Mouse (Mus musculus) kidney, postnatal 10 days (tissue): Measurements from ENCODE around the gene Tns4.

ENCODE experiments used
- DNase-seq: peaks from one replicate; pipeline ENCODE4 v3.0.0; 2021; ENCODE audit warnings: mixed read lengths

Gene Tns4

DNA sequence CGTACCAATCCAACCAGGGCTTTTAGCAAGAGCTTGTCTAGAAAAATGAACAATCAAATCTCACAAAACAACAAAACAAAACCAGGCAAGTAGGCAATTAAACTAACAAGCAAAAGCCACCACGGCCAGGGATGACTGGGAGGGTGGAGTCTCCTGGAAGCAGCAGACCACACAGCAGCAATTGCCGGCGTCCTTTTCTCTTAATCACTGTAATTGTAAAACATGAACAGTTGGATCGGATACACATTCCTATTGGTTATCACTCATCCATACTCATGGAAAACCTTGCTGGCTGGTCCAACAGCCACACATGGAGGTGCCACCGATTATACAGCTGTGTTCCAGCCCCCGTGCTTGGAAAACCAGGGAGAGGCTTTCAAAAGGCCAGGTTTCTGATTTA, 28.8 kb upstream of the Tns4 start:
- no peak for DNase-seq

DNA sequence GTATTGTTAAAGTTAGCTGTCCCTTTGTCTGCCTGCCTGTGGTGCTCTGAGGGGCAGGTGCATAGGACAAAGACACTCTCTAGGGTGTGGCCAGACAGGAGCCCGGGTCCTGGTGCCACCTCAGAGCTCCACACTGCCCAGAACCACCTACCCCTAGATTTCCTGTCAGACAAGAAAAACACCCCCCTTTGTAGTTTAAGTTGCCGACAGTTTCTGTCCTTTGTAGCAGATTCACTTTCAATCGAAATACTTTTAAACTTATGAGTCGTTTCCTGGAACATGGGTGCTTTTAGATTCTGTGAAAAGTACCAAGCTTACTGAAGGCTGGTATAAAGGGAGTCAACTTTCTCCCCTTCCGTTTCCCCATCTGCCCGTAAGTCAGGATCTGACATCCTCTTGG, 26.8 kb upstream of the Tns4 start:
- DNase-seq, result no peak

DNA sequence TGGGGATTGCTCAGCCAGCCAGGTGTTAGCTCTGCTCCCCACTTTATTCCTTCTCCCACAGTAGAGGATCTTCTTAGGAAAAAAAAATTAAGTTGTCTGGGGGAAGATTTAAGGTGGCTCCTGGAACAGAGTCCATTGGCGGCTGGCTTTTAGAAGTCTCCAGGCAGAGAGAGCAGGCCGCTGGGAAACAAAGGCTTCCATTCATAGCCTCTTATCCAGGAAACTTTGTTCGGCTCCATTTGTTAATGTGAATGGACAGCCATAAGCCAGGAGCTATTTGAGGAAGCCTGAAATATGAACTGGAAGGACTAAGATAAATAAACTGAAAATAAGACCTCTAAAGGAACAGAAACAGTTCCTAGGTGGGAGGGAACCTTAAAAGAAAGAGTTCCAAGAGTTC, 24.0 kb upstream of the Tns4 start:
- DNase-seq, result no peak

DNA sequence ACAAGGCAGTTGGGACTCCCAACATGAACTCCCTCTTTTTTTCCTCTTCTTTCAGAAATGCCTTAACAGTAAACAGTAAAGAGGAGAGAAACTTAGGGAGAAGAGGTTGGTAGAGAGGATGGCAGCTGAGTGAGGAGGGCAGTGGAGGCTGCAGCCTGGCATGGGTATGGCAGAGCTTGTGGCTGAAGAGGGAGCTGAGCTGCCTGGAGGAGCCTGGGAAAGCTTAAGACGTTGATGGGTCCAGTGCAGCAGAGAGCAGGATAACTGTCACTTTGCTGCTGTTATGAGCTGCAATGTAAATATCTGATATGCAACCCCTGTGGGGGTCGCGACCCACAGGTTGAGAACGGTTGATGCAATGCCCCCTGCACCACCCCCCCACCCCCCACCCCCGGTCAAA, 23.6 kb upstream of the Tns4 start:
- DNase-seq, result no peak

DNA sequence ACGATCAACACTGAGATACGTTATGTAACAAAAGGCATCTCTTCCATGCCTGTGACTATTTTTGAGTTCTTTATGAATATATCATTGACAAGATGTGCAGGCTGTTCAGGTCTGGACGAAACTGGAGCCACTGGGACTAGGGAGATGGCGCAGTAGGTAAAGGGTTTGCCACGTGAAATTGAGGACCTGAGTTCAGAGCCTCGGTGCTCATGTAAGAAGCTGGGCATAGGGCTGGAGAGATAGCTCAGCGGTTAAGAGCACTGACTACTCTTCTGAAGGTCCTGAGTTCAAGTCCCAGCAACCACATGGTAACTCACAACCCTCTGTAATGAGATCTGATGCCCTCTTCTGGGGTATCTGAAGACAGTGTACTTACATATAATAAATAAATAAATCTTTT, 22.5 kb upstream of the Tns4 start:
- DNase-seq, result no peak

DNA sequence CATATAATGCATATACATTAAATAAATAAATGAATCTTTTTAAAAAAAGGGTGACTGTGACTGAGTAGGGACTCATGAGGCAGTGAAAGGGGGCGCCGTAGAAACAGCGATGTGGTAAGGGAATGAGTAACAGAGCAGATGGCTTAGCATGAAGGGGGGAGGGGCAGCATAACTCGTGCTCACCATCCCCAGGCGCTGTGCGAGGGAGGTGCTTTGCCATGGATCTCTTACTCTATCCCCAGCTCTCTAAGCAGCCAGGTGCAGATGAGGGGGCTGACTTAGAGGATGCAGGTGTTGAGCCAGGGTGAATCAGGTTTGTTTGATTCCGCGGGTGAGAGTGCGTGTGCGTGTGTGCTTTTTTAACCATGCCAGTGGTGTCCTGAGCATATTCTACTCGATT, 22.0 kb upstream of the Tns4 start:
- DNase-seq, result no peak

DNA sequence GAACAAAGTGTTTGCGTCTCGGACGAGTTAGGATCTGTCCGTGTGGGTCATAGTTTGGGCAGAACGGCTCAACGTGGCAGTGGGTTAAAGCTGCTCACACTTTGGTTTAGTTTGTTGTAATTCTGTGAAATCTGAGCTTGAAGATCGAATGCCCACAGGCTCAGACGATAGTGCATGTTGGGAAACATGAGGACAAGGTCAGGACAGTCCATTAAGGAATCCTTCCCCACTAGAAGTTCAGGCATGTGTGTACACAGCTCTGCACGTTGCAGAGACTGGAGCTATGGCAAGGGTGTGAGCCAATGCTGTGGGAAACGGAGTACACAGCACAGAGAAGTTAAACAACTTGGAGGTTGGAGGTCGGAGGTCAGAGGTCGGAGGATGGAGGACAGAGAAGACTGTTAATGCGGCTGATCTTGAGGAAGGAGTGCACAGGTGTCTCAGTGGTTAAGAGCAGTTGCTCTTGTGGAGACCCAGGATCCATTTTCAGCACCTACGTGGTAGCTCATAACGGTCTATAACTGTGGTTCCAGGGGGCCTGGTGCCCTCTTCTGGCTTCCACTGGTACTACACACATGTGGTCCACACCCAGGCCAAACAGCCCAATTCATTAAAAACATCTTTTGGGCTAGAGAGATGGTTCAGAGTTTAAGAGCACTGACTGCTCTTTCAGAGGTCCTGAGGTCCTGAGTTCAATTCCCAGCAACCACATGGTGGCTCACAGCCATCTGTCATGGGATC, 21.4 kb upstream of the Tns4 start:
- DNase-seq, result no peak

DNA sequence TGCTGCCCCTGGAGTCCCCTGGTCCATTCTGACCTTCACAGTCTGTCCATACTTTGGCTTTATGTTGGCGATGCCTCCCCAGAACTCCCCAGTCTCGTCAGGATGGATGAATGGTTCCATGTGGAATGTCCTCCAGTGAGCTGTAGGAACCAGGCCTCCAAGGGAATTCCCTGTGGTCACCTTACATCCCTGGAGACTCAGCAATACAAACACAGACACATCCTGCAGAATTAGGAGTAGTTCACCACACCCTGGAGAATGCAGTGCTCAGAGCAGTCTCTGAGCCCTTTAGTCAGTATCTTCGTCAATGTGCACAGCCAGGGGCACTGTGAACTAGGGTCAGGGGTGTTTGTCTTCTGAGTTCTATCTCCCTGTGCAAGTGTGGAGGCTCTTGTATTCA, 19.2 kb upstream of the Tns4 start:
- no peak for DNase-seq

DNA sequence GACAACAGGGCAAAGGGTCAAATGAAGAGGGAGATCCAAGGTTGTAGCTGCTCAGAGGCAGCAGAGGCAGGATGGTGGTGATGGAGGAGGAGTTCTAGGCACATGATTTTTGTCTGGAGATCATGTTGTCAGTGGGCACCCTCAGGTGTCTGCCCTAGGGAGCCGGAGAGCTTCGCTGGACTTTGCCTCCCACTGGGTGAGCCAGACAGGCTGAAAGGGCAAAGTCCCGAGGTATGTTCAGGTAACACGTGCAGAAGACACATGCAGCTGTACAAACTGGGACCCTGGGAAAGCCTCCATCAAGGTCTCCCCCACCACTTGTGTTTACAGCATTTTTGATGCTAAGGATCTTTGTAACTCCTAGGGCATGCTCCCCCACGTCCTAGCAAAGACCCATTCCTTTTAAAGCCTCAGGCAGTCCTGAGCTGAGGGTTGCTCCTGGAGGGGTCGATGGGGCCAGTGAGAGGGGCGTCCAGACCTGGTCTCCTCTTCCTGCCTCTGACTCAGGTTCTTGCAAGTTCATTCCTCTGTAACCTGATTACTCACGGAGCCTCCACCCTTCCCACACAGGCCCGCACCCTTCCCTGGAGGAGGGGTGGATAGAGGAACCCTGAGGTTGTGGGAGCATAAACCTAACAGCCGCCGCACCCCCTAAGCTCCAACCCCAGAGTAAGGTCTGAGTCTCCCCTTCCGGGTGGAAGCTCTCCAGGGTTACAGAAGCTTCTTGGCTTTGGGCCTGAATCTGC, 17.0 kb upstream of the Tns4 start:
- DNase-seq, result no peak

DNA sequence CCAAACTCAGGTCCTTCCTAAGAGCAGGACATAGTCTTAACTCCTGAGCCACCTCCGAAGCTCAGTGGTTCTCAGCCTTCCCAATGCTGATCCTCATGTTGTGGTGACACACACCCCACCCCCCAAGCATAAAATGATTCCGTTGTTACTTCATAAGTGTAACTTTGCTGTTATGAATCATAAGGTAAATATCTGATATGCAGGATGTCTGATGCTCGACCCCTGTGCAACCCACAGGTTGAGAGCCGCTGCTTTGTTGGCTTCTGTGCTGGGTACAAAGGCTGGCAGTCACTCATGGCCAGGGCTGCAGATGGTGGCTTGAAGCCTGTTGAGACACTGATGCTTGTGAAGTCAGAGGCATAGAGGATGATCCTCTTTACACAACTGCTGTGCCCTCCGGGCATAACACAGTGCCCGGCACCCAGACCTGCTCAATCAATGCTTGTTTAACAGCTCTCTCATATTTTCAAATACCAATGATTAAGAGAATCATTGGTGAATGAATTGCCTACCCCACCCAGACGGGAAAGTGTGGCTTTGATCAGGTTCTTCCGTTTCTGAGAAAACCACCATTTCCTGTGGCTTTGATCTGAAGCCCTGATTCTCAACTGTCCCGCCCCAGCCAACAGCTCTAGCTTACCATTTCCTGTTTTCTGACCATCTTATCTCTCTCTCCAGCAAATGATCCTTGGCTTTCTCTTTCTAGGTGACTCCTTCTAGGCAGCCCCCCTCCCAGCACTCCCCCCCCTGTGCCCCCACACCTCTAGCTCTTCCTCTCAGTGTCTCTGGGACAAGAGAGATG, 15.7 kb upstream of the Tns4 start:
- DNase-seq, result no peak

DNA sequence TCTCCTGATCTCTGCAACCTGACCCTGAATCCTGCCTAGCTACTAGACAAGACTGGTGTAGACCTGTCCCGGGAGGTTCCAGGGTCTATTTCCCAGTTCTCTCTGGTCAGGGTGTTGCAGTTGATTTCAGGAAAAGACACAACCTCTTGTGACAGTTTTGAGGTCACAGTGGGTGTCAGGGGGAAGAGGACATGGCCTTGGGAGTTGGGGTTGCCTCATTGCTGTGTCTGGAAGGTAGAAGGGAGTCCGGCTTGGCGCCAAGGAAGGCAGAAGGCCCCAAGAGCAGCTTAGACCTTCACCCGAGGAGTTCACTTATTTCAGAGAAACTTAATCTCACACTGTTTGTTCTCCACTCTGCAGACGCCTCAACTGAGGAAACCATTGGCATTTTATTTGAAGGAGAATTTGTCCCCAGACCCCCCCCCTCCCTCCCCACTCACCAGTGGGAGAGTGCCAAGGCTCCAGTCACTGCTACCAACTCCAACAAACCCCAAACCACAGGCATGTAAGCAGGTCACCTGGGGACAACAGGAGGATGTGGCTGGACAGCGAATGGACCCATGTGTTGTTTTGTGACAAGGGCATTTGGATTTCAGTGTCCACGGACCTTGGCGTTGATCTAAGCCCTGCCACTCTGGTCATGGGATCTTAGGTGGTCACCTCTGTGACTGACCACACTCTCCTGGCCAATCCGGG, 13.6 kb upstream of the Tns4 start:
- no peak for DNase-seq

DNA sequence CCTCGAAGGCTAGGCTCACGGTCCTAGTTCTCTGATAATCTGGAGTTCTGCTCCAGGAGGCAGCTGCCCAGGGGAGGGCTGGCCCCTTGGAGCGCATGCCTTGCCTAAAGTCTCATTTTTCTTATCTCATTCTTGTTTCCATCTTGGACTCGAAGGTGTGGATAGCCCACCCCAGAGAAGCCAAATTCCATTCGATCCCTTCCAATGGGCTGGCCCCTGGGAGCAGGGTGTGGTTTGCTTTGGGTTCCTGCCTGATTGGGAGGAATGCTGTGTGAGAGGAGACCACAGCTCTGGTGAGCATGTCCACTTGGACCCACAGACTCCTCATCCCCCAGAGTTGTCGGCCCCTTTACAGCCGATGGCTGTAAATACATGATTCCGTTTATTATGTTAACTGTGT, 12.6 kb upstream of the Tns4 start:
- no peak for DNase-seq

DNA sequence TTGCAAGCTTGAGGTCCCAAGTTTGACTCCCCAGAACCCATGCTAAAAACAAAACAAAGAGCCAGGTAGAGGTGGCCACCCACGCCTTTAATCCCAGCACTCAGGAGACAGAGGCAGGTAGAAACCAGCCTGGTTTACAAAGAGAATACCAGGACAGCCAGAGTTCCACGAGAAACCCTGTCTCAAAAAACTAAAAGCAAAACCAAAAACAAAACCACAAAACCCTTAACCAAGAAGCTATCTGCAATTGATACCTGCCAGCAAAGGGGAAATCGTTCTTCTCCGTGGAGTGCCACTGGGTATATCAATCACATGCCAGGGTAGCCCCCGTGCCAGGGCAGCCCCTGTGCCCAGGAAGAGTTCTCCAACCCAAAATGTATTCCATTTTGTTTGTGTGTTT, 11.1 kb upstream of the Tns4 start:
- no peak for DNase-seq

DNA sequence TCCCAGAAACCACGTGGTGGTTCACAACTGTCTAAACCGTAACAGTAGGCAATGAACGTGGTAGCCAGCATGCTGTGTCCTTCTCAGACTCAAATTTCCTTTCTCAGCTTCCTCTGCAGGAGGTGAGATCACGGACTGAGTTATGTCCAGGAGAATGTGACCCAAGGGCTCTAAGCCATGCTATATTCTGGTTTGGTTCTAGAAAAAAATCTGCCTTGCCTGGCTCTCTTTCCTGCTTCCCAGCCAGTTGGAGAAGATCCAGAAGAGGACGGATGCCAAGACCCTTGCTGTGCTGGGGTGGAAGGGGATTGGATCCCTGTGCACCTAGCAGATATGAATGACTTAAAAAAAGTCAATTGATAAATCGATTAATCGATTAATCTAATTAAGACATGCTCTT, 10.4 kb upstream of the Tns4 start:
- DNase-seq, result peak; percentile 67

DNA sequence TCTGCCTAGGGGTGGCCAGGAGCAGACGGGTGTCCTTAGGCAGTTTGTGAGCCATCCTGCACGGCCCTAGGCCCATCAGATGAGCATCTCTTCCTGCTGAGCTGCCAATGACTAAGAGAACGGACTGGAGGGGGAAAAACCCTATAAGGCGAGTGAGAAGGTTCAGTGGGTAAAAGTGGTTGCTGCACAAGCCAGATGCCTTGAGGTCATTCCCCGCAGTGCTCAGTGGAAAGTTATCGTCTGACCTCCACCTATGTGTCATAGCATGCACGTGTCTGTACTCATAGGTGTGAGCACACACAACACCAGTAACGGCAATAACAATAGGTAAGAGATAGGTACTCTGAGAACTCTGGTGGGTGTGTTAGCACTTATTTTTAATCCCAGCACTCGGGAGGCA, 9.8 kb upstream of the Tns4 start:
- no peak for DNase-seq

DNA sequence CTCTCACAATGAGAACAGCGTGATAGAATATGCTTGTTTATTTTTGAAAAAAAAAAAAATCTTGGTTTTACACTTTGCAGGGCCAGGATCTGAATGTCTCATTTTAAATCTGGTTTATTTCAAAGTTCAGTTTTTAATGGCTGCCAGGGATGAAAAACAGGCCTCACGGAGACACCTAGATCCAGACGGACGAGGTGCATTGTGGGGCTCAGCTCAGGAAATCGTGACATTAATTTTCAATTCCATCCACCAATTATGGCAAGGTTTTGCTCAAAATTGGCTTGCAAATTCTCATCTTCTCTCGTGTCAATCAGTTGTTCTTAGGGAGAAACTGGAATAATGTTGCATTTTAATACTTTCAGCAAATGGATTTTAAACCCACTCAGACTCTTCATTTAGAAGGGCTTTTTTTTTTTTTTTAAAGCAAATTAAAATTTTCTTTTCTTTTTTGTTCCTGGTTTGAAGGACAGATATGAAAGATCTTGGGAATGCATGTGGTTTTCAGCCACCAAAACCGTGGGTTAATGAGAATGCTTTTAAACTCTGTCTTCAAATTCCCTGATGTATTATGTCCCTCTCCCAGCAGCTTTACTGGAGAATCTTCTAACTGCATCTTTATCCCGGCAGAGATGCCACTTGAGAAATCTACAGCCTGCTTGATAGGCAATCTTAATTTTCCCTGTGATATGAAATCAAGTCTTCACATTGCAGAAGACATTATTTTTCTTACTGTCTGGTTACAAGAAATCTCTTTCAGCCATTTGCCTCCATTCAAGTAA, 8.1 kb upstream of the Tns4 start:
- DNase-seq, result no peak

DNA sequence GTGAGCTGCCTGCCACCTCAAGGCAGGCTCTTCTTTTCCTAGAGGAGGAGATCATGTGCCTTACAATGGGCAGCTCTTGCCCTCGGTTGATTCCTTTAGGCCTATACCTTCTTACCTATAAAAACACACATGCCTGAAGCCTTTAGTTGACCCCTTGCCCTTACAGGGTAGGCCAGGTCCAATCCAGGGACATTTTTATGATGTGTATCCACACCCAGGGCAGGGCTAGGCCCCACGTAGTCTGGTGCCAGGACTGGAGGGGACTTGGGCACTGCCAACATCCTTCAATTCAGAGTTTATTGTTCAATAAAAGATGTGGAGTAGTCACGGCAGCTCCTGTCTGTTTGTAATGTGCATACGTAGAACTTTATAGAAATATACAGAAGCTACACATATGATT, 7.3 kb upstream of the Tns4 start:
- no peak for DNase-seq

DNA sequence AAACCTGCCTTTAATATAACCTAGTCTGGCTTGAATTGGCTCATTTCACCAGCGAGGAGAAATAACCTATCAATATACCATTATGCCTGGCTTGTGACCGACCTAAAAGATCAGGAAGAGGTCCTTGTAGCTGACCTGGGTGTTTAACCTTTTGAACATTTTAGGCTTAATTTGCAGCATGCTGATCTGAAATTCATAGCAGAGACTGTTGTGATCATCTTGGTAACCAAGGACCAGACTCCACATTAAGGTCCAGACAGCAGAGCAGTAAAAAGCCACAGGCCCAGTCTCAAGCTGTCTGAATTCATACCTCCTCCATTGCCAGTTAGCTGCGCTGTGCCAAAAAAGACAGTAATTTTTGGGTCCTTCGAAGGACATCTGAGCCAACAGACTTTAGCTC, 6.7 kb upstream of the Tns4 start:
- DNase-seq, result no peak

DNA sequence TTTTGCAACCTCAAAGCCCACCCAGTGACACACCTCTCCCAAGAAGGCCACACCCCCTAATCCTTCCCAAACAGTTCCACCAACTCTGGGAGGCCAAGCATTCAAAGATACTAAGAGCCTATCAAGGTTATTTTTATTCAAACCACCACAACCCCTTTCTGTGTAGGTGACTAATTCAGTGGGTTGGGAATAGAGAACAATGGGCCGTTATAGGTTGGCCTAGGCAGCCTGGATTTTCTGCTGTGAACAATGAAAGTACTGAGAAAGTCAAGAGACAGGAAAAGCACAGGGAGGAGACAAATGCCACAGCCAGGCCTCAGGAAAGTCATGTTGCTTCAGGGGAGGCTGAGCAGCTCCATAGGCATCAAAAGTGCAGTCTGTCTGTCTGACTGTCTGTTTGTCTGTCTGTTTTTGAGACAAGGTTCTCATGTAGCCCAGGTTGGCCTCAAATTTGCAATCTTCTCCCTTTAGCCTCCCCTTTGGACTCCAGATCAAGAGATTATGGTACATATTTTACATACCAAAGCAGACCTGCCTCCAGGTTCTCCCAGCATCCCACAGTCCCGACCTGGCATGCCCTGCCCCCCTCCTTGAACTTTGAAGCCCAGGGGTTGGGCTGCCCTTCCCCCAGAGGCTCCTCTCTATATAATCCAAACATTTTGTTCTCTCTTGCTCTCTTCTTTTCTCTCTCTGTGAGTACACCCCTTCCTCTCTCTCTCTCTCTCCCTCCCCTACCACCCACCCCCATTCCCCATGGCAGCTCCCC, 6.0 kb upstream of the Tns4 start:
- DNase-seq, result no peak

DNA sequence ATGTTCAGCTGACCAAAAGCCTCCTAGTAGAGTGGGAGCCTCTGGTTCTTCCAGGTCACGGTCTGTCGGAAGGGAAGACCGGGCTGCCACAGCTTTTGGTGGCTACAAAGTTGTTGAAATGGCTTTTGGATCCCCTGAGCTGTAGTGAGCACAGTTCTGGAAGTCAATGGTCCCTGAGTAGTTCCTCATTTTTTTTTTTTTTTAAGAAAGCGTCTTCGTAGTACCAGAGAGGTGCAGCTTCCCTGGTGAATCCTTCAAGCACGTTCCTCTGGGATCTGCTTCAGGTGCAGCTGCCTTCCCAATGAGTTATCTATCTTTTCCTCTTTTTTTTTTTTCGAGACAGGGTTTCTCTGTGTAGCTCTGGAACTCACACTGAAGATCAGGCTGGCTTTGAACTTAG, 4.6 kb upstream of the Tns4 start:
- no peak for DNase-seq

DNA sequence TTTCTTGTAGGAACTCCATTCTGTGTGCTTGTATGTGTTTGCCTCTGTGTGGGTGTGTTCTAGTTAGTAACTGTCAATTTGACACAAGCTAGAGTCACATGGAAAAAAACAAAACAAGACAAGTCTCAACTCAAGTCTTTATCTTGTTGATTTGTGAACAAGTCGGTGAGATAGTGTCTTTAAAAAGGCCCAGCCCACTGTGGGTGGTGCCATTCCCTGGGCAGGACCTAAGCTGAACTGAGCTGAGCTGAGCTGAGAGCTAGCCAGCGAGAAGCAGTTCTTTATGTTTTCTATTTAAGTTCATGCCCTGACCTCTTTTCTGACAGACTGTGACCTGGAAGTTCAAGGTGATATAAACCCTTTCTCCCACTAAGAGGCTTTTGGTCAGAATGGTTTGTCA, 2.6 kb upstream of the Tns4 start:
- no peak for DNase-seq

DNA sequence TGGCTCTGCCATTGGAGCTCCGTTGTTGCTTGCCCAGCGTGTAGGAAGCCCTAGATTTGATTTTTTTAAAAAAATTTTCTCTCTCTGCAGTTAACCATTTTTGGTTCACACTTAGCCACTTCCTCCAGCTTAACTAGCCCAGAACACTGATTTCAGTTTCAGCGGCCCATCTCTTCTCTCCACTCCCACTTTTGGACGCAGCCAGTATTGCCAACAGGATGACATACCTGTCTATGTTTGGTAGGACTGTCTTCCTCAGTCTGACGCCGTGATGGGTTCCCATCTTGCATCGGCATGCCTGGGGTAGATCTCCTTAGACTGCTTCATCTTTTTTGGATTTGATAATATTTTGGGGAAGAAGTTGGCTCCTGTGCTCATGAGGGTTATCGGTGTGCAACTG, 1.3 kb upstream of the Tns4 start:
- DNase-seq, result no peak
